Mouse (Mus musculus): ENCODE measurements around the gene Kcns1. TPM values are rescaled to one million over a fixed set of nuclear protein-coding genes. Genes with fewer than 3 reads are reported as not detected.

The Kcns1 gene
- total and polyA plus RNA-seq, 2 experiments from 2014 or later, result 0.04 TPM; not detected in 1

GRCm38 (mm10) chr2:164190576-164190975 is 19.7 kb upstream of the Kcns1 start, which contains the start of gene Wfdc12:
Gene Wfdc12 (minus strand): TSS chr2:164190608.
- H3K4me1 ChIP-seq (ENCODE audit: control insufficient read depth, insufficient read depth), result no peaks in the 10 kb centered on the region
- no peak for TF ChIP-seq EP300 (IDR thresholded peaks at IDR 0.05; ENCODE audit: low read depth)
- no peak for TF ChIP-seq CTCF (IDR thresholded peaks at IDR 0.05; ENCODE audit: low read depth)
- no peak within 1 kb of the TSS for H3K9ac ChIP-seq (replicated peaks; ENCODE audit: low read depth, low read length)
- ATAC-seq (ENCODE audit: insufficient read depth, low read depth) (no peak), DNase-seq (ENCODE audit: low spot score) (no peak)
- H3K4me3 ChIP-seq (ENCODE audit: low read depth, low read length), result no peak within 1 kb of the TSS
- peaks cover 4% of the 10 kb centered on the region; the same call in 1 of the 2 replicates for H3K27me3 ChIP-seq (ENCODE audit: control insufficient read depth, insufficient read depth, low read length)
- WGBS, result 76% methylated on average over 6 of the region's 6 CpGs
- H3K27ac ChIP-seq (ENCODE audit: low read depth), result no peak within 1 kb of the TSS
- no peak within 1 kb of the TSS for H3K4me2 ChIP-seq (ENCODE audit: low read depth, low read length)
- H3K36me3 ChIP-seq (replicated peaks; ENCODE audit: control insufficient read depth, insufficient read depth, low read length), result no peaks in the 10 kb centered on the region
- H3K9me3 ChIP-seq (replicated peaks; ENCODE audit: control insufficient read depth, low read length), result no peaks in the 10 kb centered on the region

- Histone ChIP-seq H3K27me3 (ENCODE audit: control insufficient read depth, insufficient read depth, low read length) (peaks cover 4% of the 10 kb centered on the region; the same call in 1 of the 2 replicates), H3K9ac (replicated peaks; ENCODE audit: low read depth, low read length) (no peak overlapping the region), H3K4me2 (ENCODE audit: low read depth, low read length) (no peak overlapping the region), H3K27ac (ENCODE audit: low read depth) (no peak overlapping the region), H3K4me1 (ENCODE audit: control insufficient read depth, insufficient read depth) (no peaks in the 10 kb centered on the region), H3K9me3 (replicated peaks; ENCODE audit: control insufficient read depth, low read length) (no peaks in the 10 kb centered on the region), H3K36me3 (replicated peaks; ENCODE audit: control insufficient read depth, insufficient read depth, low read length) (no peaks in the 10 kb centered on the region), H3K4me3 (ENCODE audit: low read depth, low read length) (no peak overlapping the region)
- WGBS, result 31% methylated on average over 5 of the region's 5 CpGs
- DNase-seq (ENCODE audit: low spot score), result no peak
- TF ChIP-seq CTCF (IDR thresholded peaks at IDR 0.05; ENCODE audit: low read depth) (peak; percentile 43), EP300 (IDR thresholded peaks at IDR 0.05; ENCODE audit: low read depth) (no peak)
- no peak for ATAC-seq (ENCODE audit: insufficient read depth, low read depth)
Observed at GRCm38 (mm10) chr2:164188722-164189121, 17.8 kb upstream of the Kcns1 start.

GRCm38 (mm10) chr2:164184145-164184719 is 13.3 kb upstream of the Kcns1 start:
- Histone ChIP-seq H3K27me3 (ENCODE audit: control insufficient read depth, insufficient read depth, low read length) (peaks cover 11% of the 10 kb centered on the region; the same call in 1 of the 2 replicates), H3K9me3 (replicated peaks; ENCODE audit: control insufficient read depth, low read length) (no peaks in the 10 kb centered on the region), H3K4me1 (ENCODE audit: control insufficient read depth, insufficient read depth) (no peaks in the 10 kb centered on the region), H3K4me3 (ENCODE audit: low read depth, low read length) (no peak overlapping the region), H3K4me2 (ENCODE audit: low read depth, low read length) (no peak overlapping the region), H3K9ac (replicated peaks; ENCODE audit: low read depth, low read length) (no peak overlapping the region), H3K36me3 (replicated peaks; ENCODE audit: control insufficient read depth, insufficient read depth, low read length) (no peaks in the 10 kb centered on the region), H3K27ac (ENCODE audit: low read depth) (no peak overlapping the region)
- no peak for ATAC-seq (ENCODE audit: insufficient read depth, low read depth)
- 39% methylated on average over 9 of the region's 9 CpGs for WGBS
- TF ChIP-seq CTCF (IDR thresholded peaks at IDR 0.05; ENCODE audit: low read depth) (no peak), EP300 (IDR thresholded peaks at IDR 0.05; ENCODE audit: low read depth) (no peak)
- DNase-seq (ENCODE audit: low spot score), result no peak

GRCm38 (mm10) chr2:164183340-164183739 is 12.4 kb upstream of the Kcns1 start:
- Histone ChIP-seq H3K27ac (ENCODE audit: low read depth) (no peak overlapping the region), H3K4me3 (ENCODE audit: low read depth, low read length) (no peak overlapping the region), H3K27me3 (ENCODE audit: control insufficient read depth, insufficient read depth, low read length) (peaks cover 13% of the 10 kb centered on the region; the same call in 1 of the 2 replicates), H3K4me1 (ENCODE audit: control insufficient read depth, insufficient read depth) (no peaks in the 10 kb centered on the region), H3K4me2 (ENCODE audit: low read depth, low read length) (no peak overlapping the region), H3K9ac (replicated peaks; ENCODE audit: low read depth, low read length) (no peak overlapping the region), H3K9me3 (replicated peaks; ENCODE audit: control insufficient read depth, low read length) (no peaks in the 10 kb centered on the region), H3K36me3 (replicated peaks; ENCODE audit: control insufficient read depth, insufficient read depth, low read length) (no peaks in the 10 kb centered on the region)
- DNase-seq (ENCODE audit: low spot score), result no peak
- WGBS, result 73% methylated on average over 9 of the region's 9 CpGs
- TF ChIP-seq EP300 (IDR thresholded peaks at IDR 0.05; ENCODE audit: low read depth), result no peak
- no peak for TF ChIP-seq CTCF (IDR thresholded peaks at IDR 0.05; ENCODE audit: low read depth)
- no peak for ATAC-seq (ENCODE audit: insufficient read depth, low read depth)

GRCm38 (mm10) chr2:164182692-164183255 is 11.9 kb upstream of the Kcns1 start, which contains the start of gene Wfdc5:
Gene Wfdc5 (minus strand): TSS chr2:164182742.
- WGBS, result 76% methylated on average over 7 of the region's 7 CpGs
- no peak for ATAC-seq (ENCODE audit: insufficient read depth, low read depth)

More at GRCm38 (mm10) chr2:164182692-164183255, 11.9 kb upstream of the Kcns1 start, which contains the start of gene Wfdc5:
- H3K4me3 ChIP-seq (ENCODE audit: low read depth, low read length), result no peak within 1 kb of the TSS
- H3K27me3 ChIP-seq (ENCODE audit: control insufficient read depth, insufficient read depth, low read length), result peaks cover 19% of the 10 kb centered on the region; the same call in 1 of the 2 replicates
- no peak within 1 kb of the TSS for H3K9ac ChIP-seq (replicated peaks; ENCODE audit: low read depth, low read length)
- no peak within 1 kb of the TSS for H3K4me2 ChIP-seq (ENCODE audit: low read depth, low read length)
- H3K9me3 ChIP-seq (replicated peaks; ENCODE audit: control insufficient read depth, low read length), result no peaks in the 10 kb centered on the region
- TF ChIP-seq EP300 (IDR thresholded peaks at IDR 0.05; ENCODE audit: low read depth), result no peak
- no peak for TF ChIP-seq CTCF (IDR thresholded peaks at IDR 0.05; ENCODE audit: low read depth)
- no peaks in the 10 kb centered on the region for H3K36me3 ChIP-seq (replicated peaks; ENCODE audit: control insufficient read depth, insufficient read depth, low read length)
- DNase-seq (ENCODE audit: low spot score), result no peak
- no peak within 1 kb of the TSS for H3K27ac ChIP-seq (ENCODE audit: low read depth)
- no peaks in the 10 kb centered on the region for H3K4me1 ChIP-seq (ENCODE audit: control insufficient read depth, insufficient read depth)

Data from heart, postnatal 0 days (tissue).